Mouse (Mus musculus) kidney, adult 2 months (tissue): ENCODE data around the gene Cyb5rl. TPM values are rescaled to one million over a fixed set of nuclear protein-coding genes. Genes with fewer than 3 reads are reported as not detected.

ENCODE experiments used
- DNase-seq: peaks from one replicate; pipeline ENCODE4 v3.0.0; 2021
- H3K27ac ChIP-seq: fragments of 200-500 bp; 2 replicates; pipeline ENCODE4 v1.5.1; 2012; ENCODE audit warnings: low read depth, low read length, control low read depth, inconsistent platforms; ENCODE audit not compliant: insufficient read depth
- H3K27me3 ChIP-seq: fragments of 200-500 bp; replicated peaks from 2 replicates; pipeline ENCODE4 v1.6.1; 2012; ENCODE audit warnings: mild to moderate bottlenecking, moderate library complexity, low read length, inconsistent platforms; ENCODE audit not compliant: control insufficient read depth, insufficient read depth
- H3K36me3 ChIP-seq: fragments of 200-500 bp; 2 replicates; pipeline ENCODE4 v1.6.1; 2012; ENCODE audit warnings: mild to moderate bottlenecking, moderate library complexity, low read length, inconsistent platforms; ENCODE audit not compliant: control insufficient read depth, insufficient read depth
- H3K4me1 ChIP-seq: fragments of 200-500 bp; 2 replicates; pipeline ENCODE4 v1.6.1; 2011; ENCODE audit warnings: low read length; ENCODE audit not compliant: control insufficient read depth, insufficient read depth
- H3K4me3 ChIP-seq: fragments of 200-500 bp; 2 replicates; pipeline ENCODE4 v1.5.1; 2011; ENCODE audit warnings: mild to moderate bottlenecking, low read depth, low read length, control low read depth; ENCODE audit not compliant: insufficient read depth
- CTCF ChIP-seq: fragments of 200-500 bp; conservative IDR thresholded peaks from 2 replicates; pipeline ENCODE4 v1.5.1; 2011; ENCODE audit warnings: low read depth, mild to moderate bottlenecking, control low read depth, low read length, moderate library complexity, mixed read lengths; ENCODE audit not compliant: insufficient read depth, insufficient read length
- POLR2A ChIP-seq: fragments of 200-500 bp; IDR thresholded peaks from one replicate; pipeline ENCODE4 v1.6.1; 2011; ENCODE audit warnings: low read depth, low read length, control low read depth
- WGBS: fragments of 180-500 bp; shearing (Covaris S2); methylation state at CpG from one replicate; pipeline ENCODE4 v1.1.7; 2018; 5-methylcytosine and 5-hydroxymethylcytosine counted together
- polyA plus RNA-seq: library from polyadenylated mRNA; depleted of rRNA; stranded (reverse); fragments of >200 nt; gene quantifications from 2 replicates; pipeline ENCODE4 v1.2.3, GENCODE M21; 2012

Cyb5rl gene
- polyA plus RNA-seq, 1 experiment = 19.0 TPM

- TF ChIP-seq CTCF (no peak), POLR2A (no peak)
- Histone ChIP-seq H3K27ac (no peak overlapping the region), H3K27me3 (no peaks in the 10 kb centered on the region), H3K4me1 (no peaks in the 10 kb centered on the region; the same call in 1 of the 2 replicates), H3K36me3 (no peaks in the 10 kb centered on the region), H3K4me3 (no peak overlapping the region)
- 35% methylated on average over 8 of the region's 8 CpGs for WGBS
- DNase-seq = no peak
These were observed 47.5 kb downstream of the Cyb5rl start for GRCm38 (mm10) chr4:107114278-107114677.

DNA sequence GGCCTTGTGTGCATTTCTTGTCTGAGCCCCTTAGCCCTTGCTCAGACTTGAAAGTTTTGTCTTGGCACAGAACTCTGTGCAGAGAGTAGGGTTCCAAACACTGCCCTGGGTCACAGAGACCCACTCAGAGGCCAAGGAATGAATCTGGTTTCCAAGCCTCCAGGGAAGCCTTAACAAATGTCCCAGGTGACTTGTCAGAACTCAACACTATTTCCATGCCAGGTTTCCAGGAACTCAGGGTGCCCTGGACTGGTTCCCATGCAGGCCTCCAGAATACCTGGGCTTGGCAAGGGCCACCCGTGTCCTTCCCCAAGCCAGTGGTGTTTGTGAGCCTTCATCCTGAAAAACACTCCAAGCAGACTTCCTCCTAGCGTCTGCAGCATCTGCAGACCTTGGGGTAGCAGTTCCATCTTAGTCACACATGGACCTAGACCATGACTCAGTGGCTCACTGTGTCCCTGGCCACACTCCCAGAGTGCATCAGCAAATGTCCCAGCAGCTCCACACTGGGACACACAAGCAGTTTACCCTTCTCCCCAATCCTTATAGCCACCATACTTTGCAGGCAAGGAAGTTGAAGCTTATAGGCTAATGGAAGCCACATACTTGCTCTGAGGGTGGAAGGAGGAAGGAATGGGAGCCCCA lies 51.1 kb downstream of the Cyb5rl start:
- peak; percentile 77 for DNase-seq
- 0 out of 2 replicates have a peak overlapping the region, but pooled peaks have one; percentile 61 for H3K27ac ChIP-seq
- H3K27me3 ChIP-seq = no peaks in the 10 kb centered on the region
- H3K36me3 ChIP-seq = no peaks in the 10 kb centered on the region
- 55% methylated on average over 2 of the region's 2 CpGs for WGBS
- H3K4me1 ChIP-seq = no peaks in the 10 kb centered on the region; the same call in 1 of the 2 replicates
- no peak for TF ChIP-seq POLR2A
- no peak for TF ChIP-seq CTCF
- no peak overlapping the region for H3K4me3 ChIP-seq

DNA sequence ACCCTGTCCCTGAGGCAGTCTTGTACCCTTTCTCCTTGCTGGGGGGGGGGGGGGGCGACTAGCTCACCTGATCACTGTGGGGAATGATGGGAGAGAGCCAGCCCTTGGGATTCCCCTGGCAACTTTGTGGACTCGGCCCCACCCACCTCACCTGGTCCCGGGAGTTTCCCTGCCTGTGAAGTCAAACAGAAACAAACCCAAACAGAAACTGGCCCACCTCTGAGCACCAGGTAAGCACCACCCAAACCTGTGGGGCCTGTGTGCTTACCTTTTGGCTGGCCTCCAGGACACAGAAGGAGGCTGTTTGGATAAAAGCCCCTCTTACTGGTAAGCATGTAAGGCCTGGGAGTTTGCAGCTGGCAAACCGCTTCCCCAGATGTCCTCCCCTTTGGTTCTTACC lies 52.3 kb downstream of the Cyb5rl start:
- DNase-seq = peak; percentile 47
- H3K4me1 ChIP-seq = no peaks in the 10 kb centered on the region; the same call in 1 of the 2 replicates
- 61% methylated on average over 4 of the region's 4 CpGs for WGBS
- no peak overlapping the region for H3K4me3 ChIP-seq
- no peak overlapping the region for H3K27ac ChIP-seq
- no peaks in the 10 kb centered on the region for H3K27me3 ChIP-seq
- TF ChIP-seq POLR2A = no peak
- no peak for TF ChIP-seq CTCF
- H3K36me3 ChIP-seq = no peaks in the 10 kb centered on the region

GRCm38 (mm10) chr4:107120676-107121075 lies 53.9 kb downstream of the Cyb5rl start:
- Histone ChIP-seq H3K36me3 (no peaks in the 10 kb centered on the region), H3K27me3 (no peaks in the 10 kb centered on the region), H3K4me3 (no peak overlapping the region), H3K27ac (no peak overlapping the region), H3K4me1 (no peaks in the 10 kb centered on the region; the same call in 1 of the 2 replicates)
- WGBS = 83% methylated on average over 6 of the region's 6 CpGs
- DNase-seq = no peak
- no peak for TF ChIP-seq POLR2A
- TF ChIP-seq CTCF = no peak

DNA sequence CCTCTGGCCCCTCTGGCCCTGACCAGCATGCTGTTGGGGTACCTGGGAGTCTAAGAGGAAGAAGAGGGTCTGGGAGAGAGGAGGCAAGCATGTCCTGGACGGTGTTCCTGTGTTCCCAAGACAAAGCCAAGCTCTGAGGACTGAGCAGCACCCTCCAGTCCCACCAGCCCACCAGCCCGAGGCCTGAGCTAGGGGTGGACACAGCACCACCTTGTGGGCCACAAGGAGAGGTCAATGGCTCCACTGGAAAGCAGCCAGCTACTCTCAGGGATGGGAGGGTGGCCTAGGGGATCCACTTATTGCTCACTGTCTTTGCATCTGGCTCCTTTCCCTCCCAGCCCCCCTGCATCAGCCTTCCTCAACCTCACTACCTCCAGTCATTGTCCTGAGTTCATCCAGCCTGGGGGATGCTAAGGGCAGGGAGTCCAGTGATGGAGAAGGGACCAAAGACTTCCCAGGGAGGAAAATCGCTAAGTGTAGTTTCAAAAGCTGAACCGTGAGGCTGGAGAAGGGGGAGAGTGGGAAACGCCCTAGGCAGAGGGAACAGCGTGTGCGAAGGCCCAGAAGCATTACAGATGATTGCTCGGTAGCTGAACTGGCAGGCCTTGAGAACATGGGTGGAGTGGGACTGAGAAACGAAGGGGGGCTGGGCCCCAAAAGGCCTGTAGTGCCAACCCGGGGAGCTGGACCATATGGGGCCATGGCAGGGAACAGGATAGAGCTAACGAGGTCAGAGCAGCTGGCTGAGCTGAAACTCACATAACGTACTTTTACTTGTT lies 54.6 kb downstream of the Cyb5rl start:
- H3K4me3 ChIP-seq = no peak overlapping the region
- H3K4me1 ChIP-seq = no peaks in the 10 kb centered on the region; the same call in 1 of the 2 replicates
- no peaks in the 10 kb centered on the region for H3K36me3 ChIP-seq
- peak; percentile 64 for TF ChIP-seq CTCF
- no peak for TF ChIP-seq POLR2A
- H3K27me3 ChIP-seq = no peaks in the 10 kb centered on the region
- H3K27ac ChIP-seq = no peak overlapping the region
- peak; percentile 31 for DNase-seq
- 78% methylated on average over 12 of the region's 12 CpGs for WGBS

DNA sequence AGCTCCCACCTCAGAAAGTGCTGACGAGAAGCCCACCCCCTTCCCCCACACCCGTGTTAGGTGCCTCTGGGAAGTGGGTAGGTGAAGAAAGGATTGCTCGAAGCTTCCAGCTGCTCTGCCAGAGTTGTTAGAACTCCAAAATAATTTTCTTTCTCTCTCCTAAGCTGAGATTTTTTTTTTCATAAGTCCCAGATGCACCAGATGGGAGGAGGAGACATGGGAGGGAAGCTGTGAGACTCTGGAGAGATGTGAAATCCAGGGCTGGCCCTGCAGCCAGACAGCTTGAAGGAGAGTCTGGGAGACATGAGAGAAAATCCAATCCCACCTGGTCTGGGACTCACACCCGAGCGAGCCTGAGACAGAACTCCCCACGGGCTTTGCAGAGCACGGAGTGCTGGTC lies 57.6 kb downstream of the Cyb5rl start:
- whole genome bisulfite sequencing = 64% methylated on average over 7 of the region's 7 CpGs
- Histone ChIP-seq H3K4me3 (no peak overlapping the region), H3K4me1 (no peaks in the 10 kb centered on the region), H3K36me3 (no peaks in the 10 kb centered on the region), H3K27me3 (no peaks in the 10 kb centered on the region), H3K27ac (no peak overlapping the region)
- DNase-seq = no peak
- no peak for TF ChIP-seq CTCF
- no peak for TF ChIP-seq POLR2A

DNA sequence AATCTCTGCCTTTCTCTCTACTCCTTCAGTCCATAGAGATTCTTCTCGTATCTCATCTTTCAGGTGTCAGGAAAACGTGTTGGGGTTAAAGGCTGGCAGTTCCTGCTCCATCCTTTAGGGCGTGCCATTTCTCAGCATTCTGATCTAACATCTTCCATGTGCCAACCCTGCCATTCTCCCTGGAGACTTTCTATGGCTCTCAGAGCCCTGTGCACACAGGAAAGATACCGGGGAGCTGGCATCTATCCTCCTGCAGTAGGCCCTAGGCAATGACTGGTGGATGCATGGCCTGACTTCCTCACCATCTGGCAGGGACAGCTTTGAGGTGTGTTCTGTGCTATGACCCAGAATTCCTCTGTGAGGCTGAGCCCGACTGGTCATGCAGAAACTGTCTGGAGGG lies 58.3 kb downstream of the Cyb5rl start:
- Histone ChIP-seq H3K27ac (no peak overlapping the region), H3K4me1 (no peaks in the 10 kb centered on the region), H3K4me3 (no peak overlapping the region), H3K27me3 (no peaks in the 10 kb centered on the region), H3K36me3 (no peaks in the 10 kb centered on the region)
- DNase-seq = peak; percentile 30
- WGBS = 40% methylated on average over 5 of the region's 5 CpGs
- TF ChIP-seq POLR2A (no peak), CTCF (peak; percentile 60)
